Mouse (Mus musculus): ENCODE results near the gene Rere.

The Rere gene

DNA sequence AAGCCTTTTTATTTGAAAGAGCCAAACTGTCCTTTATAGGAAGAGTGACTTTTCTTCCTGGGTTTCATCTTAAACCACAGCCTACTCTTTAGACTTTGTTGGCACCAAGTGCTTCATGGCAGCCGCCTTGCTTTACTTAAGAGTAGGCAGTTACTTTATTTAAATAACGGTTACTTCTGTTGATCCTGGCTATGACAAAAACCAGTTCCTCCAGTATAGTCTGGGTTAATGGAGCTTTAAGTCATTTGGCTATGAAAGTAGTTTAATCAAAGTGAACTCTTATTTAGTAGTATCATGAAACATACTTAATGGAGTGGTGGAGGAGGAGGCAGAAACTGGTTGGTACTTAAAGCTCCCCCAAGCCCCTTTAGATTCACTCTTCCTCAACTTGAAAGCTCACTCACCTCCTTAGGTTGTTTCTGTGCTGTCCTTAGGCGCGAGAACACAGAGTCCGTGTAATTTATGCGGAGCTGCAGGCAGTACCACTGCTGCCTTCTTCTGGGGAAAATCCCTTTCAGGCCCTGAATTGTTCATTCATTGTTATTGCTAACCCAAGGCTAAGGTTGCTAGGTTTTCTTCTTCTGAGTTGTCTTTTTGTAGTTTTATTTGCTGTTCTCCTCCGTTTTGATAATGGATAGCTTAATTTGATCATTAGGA, 70.1 kb downstream of the Rere start:
- DNase-seq, result no peak

DNA sequence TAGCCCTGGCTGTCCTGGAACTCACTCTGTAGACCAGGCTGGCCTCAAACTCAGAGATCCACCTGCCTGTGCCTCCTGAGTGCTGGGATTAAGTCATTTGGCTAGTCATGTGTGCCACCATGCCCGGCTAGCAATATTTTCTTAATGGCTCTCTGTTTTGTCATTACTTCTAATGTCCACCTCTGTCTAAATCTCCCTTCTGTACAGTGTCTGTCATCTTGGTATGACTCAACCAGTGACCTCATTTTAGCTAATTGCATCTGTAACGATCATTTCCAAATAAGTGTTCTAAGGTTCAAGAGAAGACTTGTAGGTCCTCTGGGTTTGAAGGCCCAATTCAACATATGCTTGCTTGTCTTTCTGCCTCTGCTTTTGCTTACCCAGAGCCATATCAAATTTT, 71.3 kb downstream of the Rere start:
- no peak for DNase-seq

DNA sequence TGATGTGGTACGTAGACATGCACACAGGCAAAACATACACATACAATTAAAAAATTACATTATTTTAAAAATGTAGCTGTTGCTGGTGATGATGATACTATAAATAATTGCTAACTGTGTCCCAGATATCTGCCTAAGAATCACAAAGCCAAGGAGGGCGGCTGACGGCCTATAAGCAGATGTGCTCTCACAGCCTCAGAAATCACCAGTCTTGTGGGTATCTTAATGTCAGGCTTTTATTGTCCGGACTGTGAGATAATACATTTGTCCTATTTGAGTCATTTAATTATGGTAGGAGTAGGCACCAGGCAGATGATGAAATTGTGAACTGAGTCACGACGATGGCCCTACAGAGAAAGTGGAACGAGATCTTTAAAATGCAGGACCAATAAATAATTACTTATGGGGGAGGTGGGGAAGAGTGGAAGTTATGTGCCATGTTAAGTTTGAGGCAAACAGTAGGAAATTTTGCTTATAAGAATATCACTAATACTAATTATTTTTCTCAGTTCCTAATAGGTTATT, 72.0 kb downstream of the Rere start:
- no peak for DNase-seq

DNA sequence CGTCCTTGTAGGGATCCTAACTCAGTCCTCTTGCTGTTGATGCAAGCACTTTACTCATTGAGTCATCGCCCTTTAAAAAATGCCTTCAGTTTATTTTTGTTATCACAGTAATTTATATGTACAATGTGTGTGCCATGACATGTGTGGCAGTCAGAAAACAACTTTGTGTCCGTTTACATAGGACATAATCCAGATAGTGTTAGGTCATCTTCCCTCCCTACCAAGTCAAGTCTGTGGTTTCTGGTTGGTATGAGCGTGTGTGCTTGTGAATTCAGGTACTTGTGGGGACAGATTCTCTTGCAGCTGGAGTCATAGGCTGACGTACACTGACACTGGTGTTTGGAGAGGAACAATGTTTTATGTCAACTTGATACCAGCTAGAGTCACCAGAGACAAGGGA, 74.4 kb downstream of the Rere start:
- DNase-seq, result no peak

DNA sequence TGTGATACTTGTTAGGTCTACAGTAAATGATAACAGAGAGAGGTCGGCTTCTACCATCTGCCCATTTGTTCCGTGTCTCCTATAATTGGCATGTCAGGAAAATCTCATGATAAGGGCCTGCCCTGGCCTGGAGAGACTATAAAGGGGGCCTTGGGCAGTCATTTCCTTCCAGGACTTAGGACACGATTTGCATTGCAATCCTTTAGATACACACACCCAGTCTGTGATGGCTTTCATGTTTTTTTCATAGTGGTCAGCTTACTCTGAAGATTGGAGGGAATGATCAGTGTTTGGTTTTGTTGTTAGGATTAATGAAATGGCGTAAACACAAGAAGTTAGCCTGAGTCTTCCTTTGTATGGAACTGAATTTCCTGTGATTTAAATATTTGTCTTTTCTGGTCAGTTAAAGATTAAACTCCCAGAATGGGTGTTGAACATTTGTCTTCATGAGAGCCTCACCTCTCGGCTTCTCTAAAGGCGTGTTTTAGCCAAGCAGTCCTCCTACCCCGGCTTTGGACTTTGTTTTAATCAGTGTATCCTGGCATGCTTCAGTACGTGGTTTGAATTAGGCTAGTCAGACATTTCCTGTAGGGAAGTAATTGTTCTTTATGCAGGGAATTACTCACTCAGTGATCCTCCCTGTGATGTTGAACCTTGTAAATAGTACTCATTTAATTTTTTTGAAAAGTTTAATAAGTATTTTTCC, 80.7 kb downstream of the Rere start:
- DNase-seq, result no peak

DNA sequence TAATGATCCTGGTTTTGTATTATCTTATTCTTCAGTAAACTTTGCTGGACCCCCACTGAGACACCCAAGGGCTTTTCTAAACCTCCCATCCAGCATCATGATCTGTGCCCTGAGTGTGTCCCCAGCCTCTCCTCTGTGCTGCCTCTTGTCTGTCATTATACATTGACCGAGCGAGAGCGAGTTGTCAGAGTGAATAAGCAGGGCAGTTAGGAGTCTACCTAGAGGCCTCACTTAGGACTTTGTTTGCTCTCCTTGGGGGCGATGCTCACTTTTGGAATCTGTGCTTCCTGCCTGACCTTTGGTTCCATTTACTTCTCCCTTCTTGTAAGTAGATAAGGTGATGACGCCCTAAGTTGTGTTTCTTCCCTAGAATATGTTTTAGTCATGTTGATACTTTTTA, 81.4 kb downstream of the Rere start:
- DNase-seq, result no peak

DNA sequence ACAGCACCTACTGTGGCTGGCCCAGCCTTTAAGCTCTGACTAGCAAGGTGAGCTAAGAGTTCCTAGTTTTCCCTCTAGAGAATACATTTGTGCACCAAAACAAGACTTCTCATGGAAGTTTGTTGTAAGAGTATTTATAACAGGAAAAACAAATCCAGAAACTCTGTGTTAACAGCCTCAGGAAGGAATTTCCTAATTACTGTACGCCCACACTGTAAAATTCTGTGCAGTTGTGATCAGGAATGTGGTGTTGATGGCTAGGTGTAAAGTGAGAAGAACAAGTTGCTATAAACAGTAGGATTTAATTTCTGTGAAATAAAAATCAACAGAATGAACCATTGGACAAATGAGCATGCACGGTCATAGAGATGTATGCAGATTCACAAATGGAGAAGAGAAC, 83.3 kb downstream of the Rere start:
- no peak for DNase-seq

DNA sequence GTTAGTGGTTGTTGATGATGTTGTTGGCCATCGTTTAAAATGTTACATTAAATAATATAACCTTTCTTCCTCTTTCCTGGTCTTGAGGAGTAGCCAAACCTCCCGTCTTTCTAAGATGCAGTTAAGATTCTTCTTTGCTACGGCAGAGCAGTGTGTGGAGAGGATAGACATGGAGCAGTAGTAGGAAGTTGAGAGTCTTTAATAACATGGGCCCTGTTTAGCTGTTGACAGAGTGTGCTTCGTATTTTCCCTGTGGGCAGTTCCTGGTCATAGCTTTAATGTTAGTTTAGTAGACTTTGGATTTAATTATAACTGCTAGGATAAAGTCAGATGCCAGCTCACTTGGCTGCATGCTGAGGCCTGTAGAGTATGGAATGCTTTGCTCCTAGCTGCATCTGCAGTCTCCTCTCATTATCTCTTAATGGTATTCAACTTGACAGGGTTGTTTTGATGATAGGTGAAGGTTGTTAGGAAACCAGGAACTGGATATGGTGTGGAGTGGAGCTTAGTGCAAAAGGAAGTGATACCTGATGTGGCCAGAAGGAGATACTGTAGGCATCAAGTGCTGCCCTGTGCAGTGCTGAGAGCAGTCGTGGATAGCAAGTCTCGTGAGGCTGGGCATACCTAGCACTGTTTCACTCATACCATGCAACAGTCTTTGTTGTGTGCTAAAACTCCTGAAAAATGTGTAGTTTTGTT, 85.2 kb downstream of the Rere start:
- no peak for DNase-seq

DNA sequence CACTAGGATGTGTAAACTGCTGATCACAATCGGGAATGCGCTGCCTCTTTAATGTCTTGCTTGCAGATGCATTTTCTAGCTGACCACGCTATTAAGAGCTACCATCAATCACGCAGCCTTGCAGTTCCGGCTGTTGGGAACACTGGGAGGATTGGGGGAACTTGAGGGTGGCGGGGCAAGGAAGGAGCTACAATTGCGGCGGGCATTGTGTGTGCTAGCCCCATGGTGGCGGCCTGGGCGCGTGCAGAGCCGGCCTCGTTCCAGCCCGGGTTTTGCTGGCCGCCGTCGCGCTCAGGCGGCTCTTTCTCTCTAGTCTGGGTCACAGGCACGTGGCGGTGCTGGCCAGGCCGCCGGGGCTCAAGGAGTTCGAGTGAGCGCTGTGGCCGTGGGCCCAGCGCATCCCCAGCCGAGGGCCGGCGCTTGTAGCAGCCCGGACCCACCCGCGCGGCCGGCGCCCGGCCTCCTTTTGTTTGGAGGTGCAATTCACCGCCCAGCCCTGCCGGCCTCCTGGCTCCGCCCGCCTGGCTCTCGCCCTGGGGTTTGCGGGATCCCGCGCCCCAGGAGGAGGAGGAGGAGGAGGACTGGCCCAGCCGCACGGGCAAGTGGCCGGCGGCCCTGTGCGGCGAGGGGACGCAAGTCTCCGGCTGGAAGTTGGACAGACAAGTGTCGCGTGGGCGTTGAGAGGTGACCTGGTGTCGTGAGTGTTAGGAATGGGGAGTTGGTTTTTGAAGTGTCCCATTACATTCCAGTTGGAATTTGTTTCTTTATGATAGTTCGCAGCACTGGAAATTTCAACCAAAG, 90.3 kb downstream of the Rere start:
- peak; percentile 70 for DNase-seq

DNA sequence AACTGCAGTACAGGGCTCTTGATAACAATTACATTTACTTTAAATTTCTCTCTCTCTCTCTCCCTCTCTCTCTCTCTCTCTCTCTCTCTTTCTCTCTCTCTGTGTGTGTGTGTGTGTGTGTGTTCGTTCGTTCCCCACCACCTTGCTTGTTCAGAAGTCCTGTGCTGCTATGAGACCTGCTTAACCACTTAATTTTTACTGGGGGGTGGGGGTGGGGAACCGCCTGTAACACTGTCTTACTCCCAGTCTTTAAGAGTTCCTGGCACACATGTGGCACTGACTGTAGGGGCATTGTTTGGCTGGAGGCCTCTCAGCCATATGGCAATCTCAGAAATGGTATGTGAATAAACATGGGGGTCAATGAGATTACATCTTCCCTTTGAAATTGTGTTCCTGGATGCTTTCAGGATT, 91.2 kb downstream of the Rere start:
- DNase-seq, result no peak

DNA sequence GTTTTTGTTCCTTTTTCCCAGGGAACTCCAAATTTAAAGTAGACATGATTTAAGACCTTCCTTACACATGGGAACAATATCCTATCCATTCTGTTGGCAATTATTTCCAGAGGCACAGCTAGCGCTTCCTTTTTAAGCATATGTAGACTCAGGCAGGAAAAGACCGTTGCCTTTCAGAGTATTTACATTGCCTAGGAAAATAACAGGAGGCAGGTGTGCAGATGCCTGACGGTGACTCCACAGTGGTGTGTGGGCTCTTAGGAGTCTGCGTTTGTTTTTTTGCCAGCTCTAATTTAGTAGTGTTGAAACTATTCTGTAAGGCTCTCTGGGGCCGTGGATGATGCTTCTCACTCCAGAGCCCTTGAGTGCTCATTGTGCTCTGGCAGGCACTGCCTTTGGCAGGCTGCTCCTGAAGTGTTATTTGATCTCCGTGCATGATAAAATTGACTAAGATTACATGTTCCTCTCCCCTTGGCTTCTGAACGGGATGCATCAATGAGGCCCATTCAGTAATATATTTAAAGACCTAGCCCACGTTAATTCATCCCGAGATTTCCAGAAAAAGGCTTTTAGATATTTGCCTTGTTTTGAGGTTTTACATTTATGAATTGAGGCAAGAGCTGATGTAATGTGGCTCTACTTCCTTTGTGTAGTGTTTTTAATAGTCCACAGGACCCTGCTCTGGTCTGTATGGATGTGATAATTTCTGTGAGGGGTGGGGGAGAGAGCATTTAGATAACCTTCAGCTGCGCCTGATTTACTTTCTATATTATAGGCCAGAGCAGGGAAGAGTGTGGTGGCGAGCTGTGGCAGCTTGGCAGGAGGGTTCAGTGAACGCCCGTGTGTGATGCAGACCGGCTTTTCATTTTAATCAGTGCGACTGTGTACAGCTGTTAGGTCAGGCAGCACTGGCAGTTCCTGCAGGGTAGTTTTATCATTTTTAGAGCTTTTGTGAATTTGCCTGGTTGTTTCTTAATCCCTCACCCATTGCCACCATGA, 92.0 kb downstream of the Rere start:
- DNase-seq, result no peak

DNA sequence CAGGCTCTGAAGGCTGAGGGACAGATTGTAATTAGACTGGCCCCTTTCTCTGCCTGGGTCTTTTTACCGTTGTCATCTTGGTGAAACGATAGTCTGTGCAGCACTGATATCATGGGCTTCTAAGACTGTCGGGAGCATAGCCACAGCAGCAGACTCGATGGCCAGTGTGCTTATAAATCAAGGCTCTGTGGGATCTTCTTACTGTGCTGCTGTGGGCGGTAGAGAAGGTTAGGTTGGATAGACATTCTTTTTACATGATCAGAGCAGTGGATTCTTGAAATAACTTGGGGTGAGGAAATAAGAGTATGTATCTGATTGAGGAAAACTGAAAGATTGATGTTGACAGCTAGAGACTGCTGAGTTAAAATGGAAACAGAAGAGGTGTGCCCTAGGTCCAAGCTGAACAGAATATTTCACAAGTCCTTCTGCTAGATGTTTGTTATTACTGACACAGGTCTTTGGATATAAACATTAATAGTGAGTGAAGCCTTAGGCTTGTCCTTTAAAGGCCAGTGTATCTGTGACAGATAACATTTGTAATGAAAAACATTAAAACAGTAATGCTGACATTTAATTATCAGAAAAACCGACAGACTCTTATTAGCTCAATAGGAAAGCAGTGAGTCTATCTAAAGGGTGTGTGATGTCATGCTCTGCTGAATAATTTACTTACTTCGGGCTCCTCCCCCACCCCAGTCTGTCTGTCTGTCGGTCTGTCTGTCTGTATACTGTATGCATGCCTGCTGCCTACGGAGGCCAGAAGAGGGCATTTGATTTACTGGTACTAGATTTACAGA, 93.4 kb downstream of the Rere start:
- no peak for DNase-seq

DNA sequence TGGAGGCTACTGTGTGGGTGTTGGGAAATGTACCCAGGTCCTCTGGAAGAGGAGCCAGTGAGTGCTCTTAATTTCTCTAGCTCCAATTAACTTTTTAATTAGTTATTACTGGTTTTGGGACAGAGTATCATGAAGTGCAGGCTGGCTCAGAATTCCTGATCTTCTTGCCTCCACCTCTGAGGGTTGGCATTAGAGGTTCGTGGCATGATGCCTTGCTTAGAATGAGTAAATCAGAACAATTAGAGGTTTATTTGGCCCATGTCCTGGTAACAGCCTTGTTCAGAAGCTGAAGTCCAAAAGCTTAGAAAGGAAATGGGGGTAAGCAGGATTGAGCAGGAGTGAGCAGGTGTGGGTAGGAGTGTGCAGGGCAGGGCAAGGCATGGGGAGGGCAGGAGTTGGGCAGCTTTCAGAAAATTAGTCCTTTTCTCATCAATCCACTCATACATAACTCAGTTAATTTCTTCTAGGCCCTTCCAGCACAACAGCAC, 94.0 kb downstream of the Rere start:
- DNase-seq, result no peak

DNA sequence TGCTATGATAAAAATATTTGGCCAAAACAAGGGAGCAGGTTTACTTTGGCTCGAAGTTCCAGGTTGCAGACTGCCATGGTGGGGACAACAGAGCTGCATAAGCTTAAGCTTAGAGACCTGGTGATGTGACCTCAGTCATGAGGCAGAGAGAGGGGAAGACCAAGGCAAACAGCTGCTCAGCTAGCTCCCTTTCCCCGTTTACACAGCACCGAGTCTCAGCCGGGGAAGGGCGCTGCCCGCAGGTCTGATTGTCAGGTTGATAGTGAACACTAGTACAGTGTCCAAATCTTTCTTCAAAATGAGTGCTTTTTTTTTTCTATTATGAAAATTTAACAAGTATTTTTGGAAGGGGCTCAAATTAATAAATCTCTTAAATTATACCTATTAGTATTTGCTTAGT, 97.9 kb downstream of the Rere start:
- no peak for DNase-seq

DNA sequence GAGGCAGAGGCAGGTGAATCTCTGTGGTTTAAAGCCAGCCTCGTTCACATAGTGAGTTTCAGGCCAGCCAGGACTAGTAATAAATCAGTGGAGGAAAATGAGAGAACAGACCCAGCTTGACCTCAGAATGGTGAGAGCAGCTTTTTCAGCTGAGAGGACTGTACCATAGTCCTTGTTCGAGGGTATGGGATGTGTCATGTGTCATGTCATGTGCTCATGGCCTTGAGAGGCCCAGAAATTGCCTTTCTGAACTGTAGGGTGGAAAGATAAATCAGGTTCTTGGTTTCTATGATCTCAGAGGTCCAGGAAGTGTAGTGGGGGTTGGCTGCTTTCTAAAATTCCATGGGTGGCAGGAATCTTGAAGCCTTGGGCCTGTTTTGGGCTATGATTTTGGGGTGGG, 98.3 kb downstream of the Rere start:
- DNase-seq, result no peak

DNA sequence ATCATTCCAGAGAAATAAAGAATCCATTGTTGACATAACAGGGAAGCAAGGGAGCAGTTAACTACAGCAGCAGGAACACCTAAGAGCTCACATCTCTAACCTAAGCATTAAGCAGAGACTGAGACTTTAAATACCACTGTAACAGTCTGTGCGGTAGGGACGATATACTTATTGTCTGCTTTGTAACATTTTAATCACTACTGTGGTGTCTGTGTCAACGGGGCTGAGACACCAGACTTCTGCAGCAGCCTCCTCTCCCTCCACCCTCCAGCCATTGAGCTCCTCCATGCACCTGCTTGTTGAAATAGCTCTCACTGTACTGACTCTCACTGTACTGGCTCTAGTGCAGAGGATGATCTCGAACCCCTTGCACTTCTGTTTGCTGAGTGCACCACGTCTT, 98.8 kb downstream of the Rere start:
- DNase-seq, result no peak

DNA sequence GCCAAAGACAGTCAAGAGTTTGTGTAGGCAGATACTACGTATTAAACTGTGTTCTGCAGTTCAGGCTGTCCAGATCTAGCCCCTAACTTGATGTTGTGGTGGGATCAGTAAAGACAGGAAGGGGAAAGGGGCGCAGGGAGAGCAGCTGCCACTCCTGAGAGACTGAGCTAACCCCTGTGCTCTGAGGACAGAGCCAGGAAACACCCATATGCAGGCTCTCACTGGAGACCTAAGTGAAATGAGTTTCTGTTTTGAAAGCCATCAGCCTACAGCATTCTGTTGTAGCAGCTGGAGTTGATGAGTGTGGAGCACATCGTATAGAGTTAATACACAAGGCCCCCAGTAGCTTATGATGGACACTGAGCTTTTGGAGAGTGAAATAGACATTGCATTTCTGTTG, 101.1 kb downstream of the Rere start:
- no peak for DNase-seq

DNA sequence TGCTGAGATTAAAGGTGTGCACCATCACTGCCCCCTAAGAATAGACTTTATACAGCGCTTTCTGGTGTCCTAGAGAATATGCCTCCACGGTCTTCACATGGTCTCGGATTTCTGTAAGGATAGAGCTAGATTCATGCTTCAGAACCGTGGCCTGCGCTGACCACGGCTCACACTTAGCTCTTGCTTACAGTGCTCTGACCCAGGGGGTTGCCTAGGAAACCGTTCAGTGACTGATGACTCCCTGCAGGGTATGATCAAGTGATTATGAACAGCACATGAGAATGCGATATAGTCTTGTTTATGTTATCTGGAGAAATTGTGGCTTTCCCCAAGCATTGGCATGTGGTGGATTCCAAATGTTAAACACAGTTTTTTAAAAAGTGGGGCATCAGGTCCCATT, 103.0 kb downstream of the Rere start:
- no peak for DNase-seq

DNA sequence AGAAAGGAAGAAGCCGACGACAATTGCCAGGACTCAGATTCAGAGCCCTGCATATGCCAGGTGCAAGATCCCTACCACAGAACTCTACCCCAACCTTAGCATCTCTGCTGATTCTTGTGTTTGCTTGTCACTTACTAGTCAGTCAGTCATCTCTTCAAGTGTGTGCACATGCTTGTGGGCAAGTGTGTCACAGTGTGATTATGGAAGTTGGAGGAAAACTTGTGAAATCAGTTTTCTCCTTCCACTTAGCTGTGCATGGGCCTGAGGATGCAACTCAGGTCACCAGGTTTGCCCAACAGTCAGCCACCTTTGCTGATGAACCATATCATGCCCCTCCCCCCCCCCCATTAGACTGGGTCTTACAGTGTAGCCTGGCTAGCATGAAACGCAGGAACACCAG, 103.5 kb downstream of the Rere start:
- DNase-seq, result no peak

DNA sequence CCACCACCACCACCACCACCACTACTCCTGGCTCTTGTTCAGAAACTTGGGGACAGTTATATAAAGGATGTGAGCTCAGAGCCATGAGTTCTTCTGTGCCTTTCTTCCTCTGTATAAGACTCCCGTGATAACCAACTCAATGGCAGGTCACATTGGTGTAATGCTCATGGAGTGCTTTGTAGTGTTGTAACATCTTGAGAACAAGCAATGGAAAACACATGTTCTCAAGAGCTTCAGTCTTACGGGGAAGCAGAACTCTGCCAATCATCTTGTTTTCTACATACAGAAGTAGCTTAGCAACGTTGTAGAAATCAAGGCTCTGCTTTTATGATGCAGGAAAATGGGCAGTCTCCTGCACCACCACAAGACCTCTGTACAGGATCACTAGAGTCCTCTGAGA, 107.1 kb downstream of the Rere start:
- no peak for DNase-seq

DNA sequence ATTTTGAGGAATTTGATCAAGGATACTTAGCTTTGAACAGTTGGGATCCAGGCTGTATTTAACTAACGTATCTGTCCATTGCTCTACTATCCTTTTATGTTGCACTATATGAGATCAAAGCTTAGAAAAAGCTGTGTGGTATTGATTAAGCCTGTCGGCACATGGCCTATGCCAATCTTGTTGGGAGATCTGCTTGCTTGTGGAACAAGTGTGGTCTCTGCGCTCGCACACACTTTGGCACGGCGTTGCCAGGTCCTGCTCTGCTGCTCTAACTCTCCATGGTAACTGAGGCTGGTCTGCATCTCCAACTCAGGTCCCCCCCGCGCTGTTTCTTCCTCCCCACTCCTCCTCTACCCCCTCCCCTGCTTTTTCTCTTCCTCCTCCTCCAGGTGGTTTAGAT, 112.2 kb downstream of the Rere start:
- no peak for DNase-seq
